ENCODE assay signal across 15 mouse cellular contexts in the genomic region with DNA sequence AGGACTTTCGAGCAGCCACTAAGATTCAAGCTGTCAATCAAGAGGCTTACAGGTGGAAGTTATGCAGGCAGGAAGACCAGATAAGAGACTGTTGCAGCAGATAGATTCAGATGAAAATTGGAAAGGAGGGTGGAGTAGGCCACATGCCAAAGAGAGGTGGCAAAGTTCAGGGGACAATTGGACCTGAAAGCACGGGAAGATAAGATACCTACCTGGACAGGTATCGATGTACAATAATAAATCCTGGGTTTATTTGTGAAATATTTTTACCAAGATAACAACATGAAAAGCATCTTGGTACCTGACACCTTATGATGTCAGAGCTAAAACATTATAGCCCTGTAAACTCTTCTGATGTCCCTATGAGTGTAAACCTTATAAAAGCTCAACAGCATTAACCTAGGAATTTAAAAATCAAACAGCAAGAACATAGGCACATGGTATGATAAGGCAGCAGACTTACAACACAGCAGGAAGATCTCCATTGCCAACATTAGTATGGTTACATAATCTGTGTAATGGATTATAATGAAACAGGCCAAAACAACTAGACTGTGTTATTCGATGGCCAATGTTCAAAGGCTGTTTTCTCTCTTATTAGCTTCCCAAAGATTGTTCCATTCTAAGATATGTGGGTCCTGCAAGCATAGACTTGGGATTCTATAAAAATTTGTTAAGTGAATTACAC.
"Had no signal": no experiment of that assay in that cellular context is flagged by ENCODE, and none has a peak within 500 bp of the region (broad histone marks: within the 10 kb centered on the region; RNA-seq: fewer than 3 reads in every experiment).

No protein-coding gene starts in this region.

- H3K4me3 ChIP-seq: limb, embryonic 12.5 days; liver, embryonic 15.5 days; myocyte; neural tube, embryonic 15.5 days had no signal

- H3K27me3 ChIP-seq: limb, embryonic 12.5 days; liver, embryonic 15.5 days; neural tube, embryonic 15.5 days had no signal

- H3K36me3 ChIP-seq: limb, embryonic 12.5 days; liver, embryonic 15.5 days; neural tube, embryonic 15.5 days had no signal

- H3K4me1 ChIP-seq: limb, embryonic 12.5 days; liver, embryonic 15.5 days; neural tube, embryonic 15.5 days had no signal

- H3K27ac ChIP-seq: limb, embryonic 12.5 days; liver, embryonic 15.5 days; neural tube, embryonic 15.5 days; stomach, postnatal 0 days had no signal

- ATAC-seq: lung, postnatal 0 days had no signal

- H3K9ac ChIP-seq: limb, embryonic 12.5 days; liver, embryonic 15.5 days; neural tube, embryonic 15.5 days had no signal

- DNase-seq: kidney, postnatal 10 days; layer of hippocampus, adult 9-11 months; layer of hippocampus, postnatal 36 days; lung, adult 2 months; lung, postnatal 36 days; midbrain, embryonic 14.5 days; right cerebral cortex, postnatal 25 days; thymus, postnatal 4 days had no signal

- H3K4me2 ChIP-seq: limb, embryonic 12.5 days; liver, embryonic 11.5 days; liver, embryonic 15.5 days; neural tube, embryonic 15.5 days had no signal

- H3K9me3 ChIP-seq: liver, embryonic 15.5 days; neural tube, embryonic 15.5 days had no signal
